Mouse (Mus musculus) kidney, postnatal 4 days (tissue): ENCODE results near the gene 0610030E20Rik.

Experiments used
- DNase-seq, 2 experiments: peaks; one replicate each; pipeline ENCODE4 v3.0.0; 2021; ENCODE audit warnings: mixed read lengths in 2 of 2

The 0610030E20Rik gene

DNA sequence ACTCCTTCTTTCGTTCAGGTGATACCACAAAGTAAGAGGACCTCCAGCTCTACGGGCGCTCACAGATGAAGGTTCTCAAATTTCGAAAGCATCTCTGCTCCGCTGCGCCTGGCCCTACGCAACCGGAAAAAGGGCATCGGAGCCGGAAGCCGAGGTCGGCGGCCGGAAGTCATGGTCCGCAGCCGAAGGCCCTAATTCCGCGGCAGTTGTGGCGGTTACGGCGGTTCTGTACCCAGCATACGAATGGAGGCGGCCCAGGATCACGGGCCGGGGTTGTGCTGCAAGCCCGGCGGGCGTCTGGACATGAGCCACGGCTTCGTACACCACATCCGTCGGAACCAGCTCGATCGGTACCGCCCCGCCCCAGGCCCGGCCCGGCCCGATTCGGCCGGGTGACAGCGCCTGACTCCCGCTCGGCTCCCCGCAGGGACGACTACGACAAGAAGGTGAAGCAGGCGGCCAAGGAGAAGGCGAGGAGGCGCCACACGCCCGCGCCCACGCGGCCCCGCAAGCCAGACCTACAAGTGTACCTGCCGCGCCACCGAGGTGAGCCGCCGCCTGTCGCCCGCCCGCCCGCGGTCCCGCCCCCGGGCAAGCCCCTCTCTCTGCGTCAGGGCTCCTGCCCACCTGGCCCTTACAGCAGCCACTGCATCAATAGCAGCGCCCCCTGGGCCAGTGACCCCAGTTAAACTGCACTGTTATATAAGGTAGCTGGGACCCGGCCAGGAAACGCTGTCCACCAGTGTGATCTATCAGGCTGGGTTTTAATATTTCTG lies at the start of gene 0610030E20Rik:
Gene 0610030E20Rik (plus strand): TSS at position 152 of the 776 bp plus-strand sequence.
- peak; percentile 81 to 88 for DNase-seq

GRCm38 (mm10) chr6:72297825-72298224 lies 49.3 kb upstream of the 0610030E20Rik start:
- no peak for DNase-seq

DNA sequence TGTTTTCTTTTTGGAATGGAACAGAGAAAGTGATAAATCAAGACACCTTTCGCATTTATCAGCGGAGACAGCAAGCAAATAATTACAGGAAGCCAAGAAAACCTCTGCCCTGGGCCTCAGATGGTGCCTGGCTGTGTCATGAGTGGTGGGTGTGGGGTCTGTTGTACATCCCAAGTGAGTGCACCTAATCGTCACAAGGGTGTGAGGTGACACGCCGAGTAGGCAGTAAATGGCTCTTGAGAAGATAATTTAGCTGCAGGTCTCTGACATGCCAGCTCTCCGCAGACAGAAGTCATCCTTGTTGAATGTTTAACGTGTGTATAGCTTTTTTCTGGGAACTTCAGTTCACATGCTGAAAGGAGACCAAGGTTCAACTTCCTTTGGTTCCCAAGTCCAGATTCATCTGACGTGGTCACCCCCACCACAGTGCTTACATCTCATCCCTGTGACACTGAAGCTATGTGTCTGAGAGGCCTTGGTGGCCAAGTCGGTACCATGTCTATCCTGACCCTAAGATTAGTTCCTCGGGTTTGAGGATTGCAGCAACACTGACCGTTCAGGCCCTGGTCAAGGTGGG lies 44.7 kb upstream of the 0610030E20Rik start:
- peak in 1 of 2 experiments; percentile 43 for DNase-seq

GRCm38 (mm10) chr6:72303510-72303909 lies 43.6 kb upstream of the 0610030E20Rik start:
- DNase-seq = no peak

DNA sequence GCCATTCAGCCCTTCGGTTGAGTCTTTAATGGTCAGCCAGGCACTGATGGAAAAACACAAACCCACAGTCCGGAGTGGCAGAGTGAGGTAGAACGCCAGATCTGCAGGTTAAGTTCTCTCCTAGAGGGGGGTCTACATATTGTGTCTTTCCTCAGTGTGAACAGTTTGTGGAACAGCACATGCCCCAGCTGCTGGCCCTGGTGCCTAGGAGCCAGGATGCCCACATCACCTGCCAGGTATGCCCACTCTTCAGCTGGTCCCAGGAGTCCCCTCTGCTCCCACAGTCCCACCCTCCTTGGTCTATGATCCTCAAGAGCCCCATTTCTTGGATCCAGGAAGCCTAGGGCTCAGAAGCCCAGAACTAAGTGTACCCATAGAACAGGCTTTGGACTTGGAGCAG lies 34.9 kb upstream of the 0610030E20Rik start:
- DNase-seq = no peak

GRCm38 (mm10) chr6:72313124-72313867 lies 33.8 kb upstream of the 0610030E20Rik start:
- no peak for DNase-seq

DNA sequence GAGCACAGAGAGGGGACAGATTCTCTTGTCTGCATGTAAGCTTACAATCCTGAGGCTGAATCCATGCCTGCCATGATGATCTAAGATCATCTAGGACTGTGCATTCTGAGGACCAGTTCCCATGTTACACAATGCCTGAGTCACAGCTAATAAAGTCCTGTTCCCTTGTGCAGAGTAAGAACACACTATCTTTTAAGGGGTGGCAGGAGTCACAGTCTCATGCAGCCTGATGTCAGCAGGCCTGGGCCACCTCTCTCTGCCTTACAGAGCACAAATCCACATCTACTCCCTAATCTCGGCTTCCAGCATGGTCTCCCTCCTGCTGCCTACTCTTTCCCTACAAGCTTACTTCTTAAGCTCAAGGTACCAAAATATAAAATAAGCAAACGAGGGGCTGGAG lies 31.7 kb upstream of the 0610030E20Rik start:
- DNase-seq = no peak

- peak in 1 of 2 experiments; percentile 28 for DNase-seq
These were observed 31.1 kb upstream of the 0610030E20Rik start for GRCm38 (mm10) chr6:72316044-72316443.

DNA sequence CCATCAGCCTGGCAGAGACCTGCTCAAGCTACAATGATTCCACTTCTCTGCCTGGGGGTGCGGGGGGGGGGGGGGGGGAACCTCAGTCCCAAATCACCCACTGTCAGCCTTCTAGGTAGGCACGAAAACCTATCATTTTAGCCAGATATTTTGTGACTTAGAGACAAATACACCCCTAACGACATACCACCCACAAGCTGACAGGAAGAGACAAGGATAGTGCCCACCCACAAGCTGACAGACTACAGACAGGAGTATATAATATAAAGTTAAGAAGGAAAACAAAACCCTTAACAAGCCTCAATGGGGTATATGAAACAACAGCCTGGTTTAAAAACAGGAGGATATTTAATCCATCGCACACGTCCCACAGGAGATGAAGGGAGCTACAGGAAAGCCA lies 28.7 kb upstream of the 0610030E20Rik start:
- DNase-seq = no peak

GRCm38 (mm10) chr6:72319019-72319418 lies 28.1 kb upstream of the 0610030E20Rik start:
- DNase-seq = peak; percentile 76 to 78

- no peak for DNase-seq
These were observed 24.2 kb upstream of the 0610030E20Rik start for GRCm38 (mm10) chr6:72322936-72323335.

GRCm38 (mm10) chr6:72323786-72324508 lies 23.2 kb upstream of the 0610030E20Rik start:
- no peak for DNase-seq

GRCm38 (mm10) chr6:72326274-72326673 lies 20.8 kb upstream of the 0610030E20Rik start:
- DNase-seq = peak; percentile 53 to 62

DNA sequence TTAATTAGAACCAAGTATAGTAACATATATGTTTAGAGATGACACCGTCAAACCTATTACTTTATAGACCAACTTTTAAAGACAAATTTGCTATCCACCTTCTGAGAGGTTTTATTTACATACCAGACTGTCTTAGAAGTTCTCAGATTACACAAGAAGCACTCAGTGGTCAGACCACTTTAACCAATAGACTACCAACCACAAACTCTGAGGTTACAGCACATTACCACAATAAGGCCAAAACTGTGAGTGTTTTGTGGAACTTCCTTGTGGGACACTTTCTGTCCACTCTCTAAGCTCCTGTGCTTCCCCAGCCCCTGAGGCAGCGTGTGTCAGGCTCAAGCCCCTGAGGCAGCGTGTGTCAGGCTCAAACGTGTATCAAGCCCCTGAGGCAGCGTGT lies 18.1 kb upstream of the 0610030E20Rik start:
- no peak for DNase-seq

- DNase-seq = no peak
These were observed 17.0 kb upstream of the 0610030E20Rik start for GRCm38 (mm10) chr6:72330133-72330532.

DNA sequence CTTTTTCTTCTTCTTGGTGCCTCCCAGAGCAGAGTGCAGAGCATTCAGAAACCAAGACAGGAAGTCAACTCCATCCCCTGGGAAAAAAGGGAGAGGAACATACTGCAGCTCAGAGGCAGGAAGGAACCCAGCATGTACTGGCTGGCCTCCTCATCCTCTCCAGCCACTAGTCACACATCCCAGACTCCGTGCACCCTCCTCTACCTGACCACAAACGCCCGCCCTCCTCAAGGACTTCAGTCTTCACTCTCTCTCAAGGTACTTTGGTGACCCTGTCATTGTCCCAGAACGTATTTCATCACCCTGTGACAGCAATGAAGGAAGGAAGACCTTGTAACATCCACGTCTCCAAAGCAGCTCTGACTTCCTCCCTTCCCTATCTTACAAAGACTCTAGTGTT lies 14.0 kb upstream of the 0610030E20Rik start:
- DNase-seq = no peak

GRCm38 (mm10) chr6:72340481-72340880 lies 6.6 kb upstream of the 0610030E20Rik start:
- no peak for DNase-seq

GRCm38 (mm10) chr6:72344396-72345073 lies 2.6 kb upstream of the 0610030E20Rik start:
- DNase-seq = no peak

GRCm38 (mm10) chr6:72345074-72345567 lies 2.0 kb upstream of the 0610030E20Rik start, which contains the start of gene Usp39:
Usp39 (minus strand) TSS chr6:72345184.
- DNase-seq = peak; percentile 95 to 97

GRCm38 (mm10) chr6:72345633-72346032 lies 1.5 kb upstream of the 0610030E20Rik start:
- DNase-seq = no peak

DNA sequence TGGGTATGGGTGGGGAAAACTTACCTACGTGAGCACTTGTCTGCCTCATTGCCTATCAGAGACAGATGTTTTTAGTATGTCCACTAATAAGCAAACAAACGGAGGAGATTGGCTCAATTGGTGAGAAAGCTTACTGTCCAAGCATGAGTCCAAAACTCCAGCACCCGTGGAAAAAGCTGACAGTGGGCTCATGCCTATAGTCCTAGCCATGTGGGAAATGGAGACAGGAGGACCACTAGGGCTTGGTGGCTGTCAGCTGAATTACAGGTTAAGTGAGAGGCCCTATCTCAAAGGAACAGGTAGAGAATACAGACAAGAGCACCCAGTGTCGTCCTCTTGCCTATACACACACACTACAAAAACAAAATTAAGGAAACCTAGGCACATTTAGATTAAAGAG lies 856 bp upstream of the 0610030E20Rik start:
- no peak for DNase-seq

GRCm38 (mm10) chr6:72348411-72348810 lies 1.3 kb downstream of the 0610030E20Rik start:
- no peak for DNase-seq
